Mouse (Mus musculus): ENCODE data around the gene Sbk2. TPM values are rescaled to one million over a fixed set of nuclear protein-coding genes. Genes with fewer than 3 reads are reported as not detected.
A peak's percentile ranks its signal among the peaks of the same experiment; 100 is the strongest.

Gene Sbk2
- total RNA-seq, 2 experiments from 2014 or later: 0.17 to 0.38 TPM

- no peak for DNase-seq (ENCODE audit: low spot score in 2 of 2)
Observed at GRCm38 (mm10) chr7:4953815-4954445, 10.3 kb downstream of the Sbk2 start.

GRCm38 (mm10) chr7:4950561-4951342, 13.5 kb downstream of the Sbk2 start:
- no peak for DNase-seq (ENCODE audit: low spot score in 2 of 2)

GRCm38 (mm10) chr7:4948386-4948785, 15.8 kb downstream of the Sbk2 start:
- no peak for DNase-seq (ENCODE audit: low spot score in 2 of 2)

- peak in 1 of 2 experiments; percentile 22 for DNase-seq (ENCODE audit: low spot score in 2 of 2)
Observed at GRCm38 (mm10) chr7:4947855-4948254, 16.4 kb downstream of the Sbk2 start.

- DNase-seq (ENCODE audit: low spot score in 2 of 2): peak; percentile 87 to 98
Observed at GRCm38 (mm10) chr7:4943223-4943815, 20.9 kb downstream of the Sbk2 start.

- no peak for DNase-seq (ENCODE audit: low spot score in 2 of 2)
Observed at GRCm38 (mm10) chr7:4942673-4943072, 21.5 kb downstream of the Sbk2 start.

- DNase-seq (ENCODE audit: low spot score in 2 of 2): peak in 1 of 2 experiments; percentile 85
Observed at GRCm38 (mm10) chr7:4940068-4940479, 24.1 kb downstream of the Sbk2 start.

- peak in 1 of 2 experiments; percentile 71 for DNase-seq (ENCODE audit: low spot score in 2 of 2)
Observed at GRCm38 (mm10) chr7:4938456-4938855, 25.8 kb downstream of the Sbk2 start.

- no peak for DNase-seq (ENCODE audit: low spot score in 2 of 2)
Observed at GRCm38 (mm10) chr7:4937392-4937791, 26.8 kb downstream of the Sbk2 start.

GRCm38 (mm10) chr7:4936832-4937231, 27.4 kb downstream of the Sbk2 start:
- DNase-seq (ENCODE audit: low spot score in 2 of 2): no peak

GRCm38 (mm10) chr7:4934160-4934914, 29.9 kb downstream of the Sbk2 start:
- no peak for DNase-seq (ENCODE audit: low spot score in 2 of 2)

GRCm38 (mm10) chr7:4933103-4933502, 31.1 kb downstream of the Sbk2 start:
- no peak for DNase-seq (ENCODE audit: low spot score in 2 of 2)

GRCm38 (mm10) chr7:4928323-4928722, 35.9 kb downstream of the Sbk2 start:
- no peak for DNase-seq (ENCODE audit: low spot score in 2 of 2)

GRCm38 (mm10) chr7:4927711-4928110, 36.5 kb downstream of the Sbk2 start:
- no peak for DNase-seq (ENCODE audit: low spot score in 2 of 2)

GRCm38 (mm10) chr7:4926849-4927248, 37.4 kb downstream of the Sbk2 start:
- DNase-seq (ENCODE audit: low spot score in 2 of 2): no peak

GRCm38 (mm10) chr7:4925441-4926381, 38.5 kb downstream of the Sbk2 start, which contains the start of gene Ssc5d:
Gene Ssc5d, plus strand, starts transcription at chr7:4925785.
- no peak for DNase-seq (ENCODE audit: low spot score in 2 of 2)

GRCm38 (mm10) chr7:4924891-4925301, 39.3 kb downstream of the Sbk2 start:
- peak in 1 of 2 experiments; percentile 70 for DNase-seq (ENCODE audit: low spot score in 2 of 2)

- DNase-seq (ENCODE audit: low spot score in 2 of 2): no peak
Observed at GRCm38 (mm10) chr7:4924483-4924882, 39.7 kb downstream of the Sbk2 start.

- peak in 1 of 2 experiments; percentile 66 for DNase-seq (ENCODE audit: low spot score in 2 of 2)
Observed at GRCm38 (mm10) chr7:4923586-4924364, 40.4 kb downstream of the Sbk2 start.

Measured in layer of hippocampus, adult 18-20 months (tissue).